Mouse (Mus musculus) thymus, adult 2 months (tissue): ENCODE results near the gene Ndufb7. TPM values are rescaled to one million over a fixed set of nuclear protein-coding genes. Genes with fewer than 3 reads are reported as not detected.

Source experiments
- DNase-seq: peaks from one replicate; pipeline ENCODE4 v3.0.0; 2021
- H3K27ac ChIP-seq: fragments of 200-500 bp; 2 replicates; pipeline ENCODE4 v1.5.1; 2012; ENCODE audit warnings: low read length, control low read depth; ENCODE audit not compliant: control insufficient read depth, insufficient read depth
- H3K27me3 ChIP-seq: fragments of 200-500 bp; 2 replicates; pipeline ENCODE4 v1.6.1; 2012; ENCODE audit warnings: mild to moderate bottlenecking, low read length, moderate library complexity, mixed read lengths; ENCODE audit not compliant: control insufficient read depth, insufficient read depth
- H3K36me3 ChIP-seq: fragments of 200-500 bp; 2 replicates; pipeline ENCODE4 v1.6.1; 2012; ENCODE audit warnings: mild to moderate bottlenecking, low read length, moderate library complexity; ENCODE audit not compliant: control insufficient read depth, insufficient read depth
- H3K4me1 ChIP-seq: fragments of 200-500 bp; replicated peaks from 2 replicates; pipeline ENCODE4 v1.6.1; 2012; ENCODE audit warnings: low read length; ENCODE audit not compliant: control insufficient read depth, insufficient read depth
- H3K4me3 ChIP-seq: fragments of 200-500 bp; 2 replicates; pipeline ENCODE4 v1.5.1; 2012; ENCODE audit warnings: mild to moderate bottlenecking, low read length, control low read depth, moderate library complexity; ENCODE audit not compliant: control insufficient read depth, insufficient read depth
- CTCF ChIP-seq: fragments of 200-500 bp; IDR thresholded peaks from 2 replicates; pipeline ENCODE4 v1.5.1; 2012; ENCODE audit warnings: mild to moderate bottlenecking, control low read depth, low read length, moderate library complexity, borderline replicate concordance; ENCODE audit not compliant: control insufficient read depth, poor library complexity, insufficient read depth; ENCODE audit errors: extremely low read depth
- POLR2A ChIP-seq: fragments of 200-500 bp; IDR thresholded peaks from 2 replicates; pipeline ENCODE4 v1.6.1; 2012; ENCODE audit warnings: mild to moderate bottlenecking, low read length, control low read depth, moderate library complexity; ENCODE audit not compliant: control insufficient read depth, poor library complexity, insufficient read depth; ENCODE audit errors: extremely low read depth
- WGBS: fragments of 180-500 bp; shearing (Covaris S2); methylation state at CpG from one replicate; pipeline ENCODE4 v1.1.7; 2018; 5-methylcytosine and 5-hydroxymethylcytosine counted together
- polyA plus RNA-seq: library from polyadenylated mRNA; depleted of rRNA; stranded (reverse); fragments of >200 nt; gene quantifications from 2 replicates; pipeline ENCODE4 v1.2.3, GENCODE M21; 2012

Gene Ndufb7
- polyA plus RNA-seq, 1 experiment, result 498 TPM

DNA sequence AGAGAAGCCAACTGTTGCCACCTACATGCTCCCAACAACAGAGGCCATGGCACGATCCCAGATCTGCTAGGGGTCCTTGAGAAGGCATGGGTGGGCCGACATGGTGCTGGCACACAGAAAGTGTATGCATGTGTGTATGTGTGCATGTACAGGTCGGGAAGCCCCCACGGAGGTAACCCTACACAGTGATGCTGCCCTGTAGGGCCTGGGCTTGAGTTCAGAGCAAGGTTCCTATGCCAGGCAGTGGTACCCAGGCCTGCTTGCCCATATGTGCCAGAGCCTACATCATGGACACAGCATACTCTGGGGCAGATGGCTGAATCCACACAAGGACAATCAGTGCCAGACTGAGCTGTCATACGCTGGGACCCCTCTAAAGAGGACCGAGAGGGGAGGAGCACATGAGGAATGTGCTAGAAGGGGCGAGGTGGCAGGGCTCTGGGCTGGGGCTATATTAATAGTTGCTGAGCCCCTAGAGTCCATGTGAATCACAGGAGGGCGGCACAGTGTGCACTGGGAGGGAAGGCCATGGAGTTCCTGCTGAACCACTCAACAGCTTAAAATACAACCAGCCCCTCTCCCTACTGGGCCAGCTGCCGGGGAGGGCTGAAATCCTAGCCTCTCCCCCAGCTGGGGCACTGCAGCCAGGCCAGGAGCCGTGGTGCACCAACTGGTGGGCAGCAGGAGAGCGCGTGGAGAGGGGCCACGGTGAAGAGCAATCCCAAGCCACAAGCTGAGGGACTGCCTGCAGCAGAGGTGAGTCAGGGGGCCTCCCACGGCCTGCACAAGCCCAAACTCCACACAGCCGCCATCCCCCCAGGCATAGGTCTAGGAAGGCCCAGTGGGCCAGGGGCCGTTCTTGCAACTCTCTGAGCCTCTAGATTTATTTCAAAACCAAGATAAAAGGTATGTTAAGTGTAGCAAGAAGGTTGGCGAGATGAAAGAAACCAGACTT lies 9.4 kb downstream of the Ndufb7 start:
- 92% methylated on average over 17 of the region's 17 CpGs for WGBS
- TF ChIP-seq CTCF (no peak), POLR2A (no peak)
- H3K4me3 ChIP-seq, result no peak overlapping the region
- peaks cover 21% of the 10 kb centered on the region for H3K4me1 ChIP-seq
- peaks cover 8% of the 10 kb centered on the region for H3K36me3 ChIP-seq
- H3K27ac ChIP-seq, result no peak overlapping the region
- H3K27me3 ChIP-seq, result no peaks in the 10 kb centered on the region
- DNase-seq, result no peak

DNA sequence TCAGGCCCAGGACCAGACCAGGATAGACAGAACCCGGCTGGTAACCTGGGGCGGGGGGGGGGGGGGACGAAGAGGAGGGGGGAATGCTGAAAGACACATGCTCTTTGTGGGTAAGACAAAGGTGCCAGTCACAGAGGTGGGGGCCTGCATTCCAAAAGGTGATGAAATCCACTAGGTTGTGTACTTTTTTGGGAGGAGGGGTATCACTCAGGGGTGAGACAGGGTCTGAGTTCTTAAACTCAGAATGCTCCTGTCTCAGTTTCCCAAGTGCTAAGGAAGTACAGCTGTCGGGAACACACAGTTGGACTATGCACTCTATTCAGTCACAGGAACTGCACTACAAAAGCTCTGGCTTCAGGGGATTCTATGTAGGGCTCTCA lies 10.0 kb downstream of the Ndufb7 start:
- peaks cover 21% of the 10 kb centered on the region for H3K4me1 ChIP-seq
- H3K36me3 ChIP-seq, result peaks cover 6% of the 10 kb centered on the region
- no peak overlapping the region for H3K27ac ChIP-seq
- no peak overlapping the region for H3K4me3 ChIP-seq
- TF ChIP-seq POLR2A (no peak), CTCF (no peak)
- DNase-seq, result no peak
- 81% methylated on average over 4 of the region's 4 CpGs for WGBS
- H3K27me3 ChIP-seq, result no peaks in the 10 kb centered on the region

- TF ChIP-seq CTCF, result no peak
- no peak for TF ChIP-seq POLR2A
- H3K27me3 ChIP-seq, result no peaks in the 10 kb centered on the region
- peaks cover 2% of the 10 kb centered on the region for H3K36me3 ChIP-seq
- no peak for DNase-seq
- no peak overlapping the region for H3K4me3 ChIP-seq
- 96% methylated on average over 4 of the region's 4 CpGs for WGBS
- peaks cover 20% of the 10 kb centered on the region for H3K4me1 ChIP-seq
- H3K27ac ChIP-seq, result no peak overlapping the region
These were observed 10.4 kb downstream of the Ndufb7 start for GRCm38 (mm10) chr8:83576921-83577320.

- 97% methylated on average over 9 of the region's 9 CpGs for WGBS
- no peak overlapping the region for H3K27ac ChIP-seq
- no peak for DNase-seq
These were observed 10.9 kb downstream of the Ndufb7 start for GRCm38 (mm10) chr8:83577384-83577791.

GRCm38 (mm10) chr8:83578131-83579055 lies 11.9 kb downstream of the Ndufb7 start:
- Histone ChIP-seq H3K4me1 (peaks cover 6% of the 10 kb centered on the region), H3K36me3 (no peaks in the 10 kb centered on the region), H3K27me3 (no peaks in the 10 kb centered on the region), H3K4me3 (no peak overlapping the region), H3K27ac (no peak overlapping the region)
- 93% methylated on average over 17 of the region's 17 CpGs for WGBS
- TF ChIP-seq POLR2A, result no peak
- TF ChIP-seq CTCF, result no peak
- DNase-seq, result no peak

More at GRCm38 (mm10) chr8:83577384-83577791, 10.9 kb downstream of the Ndufb7 start:
- Histone ChIP-seq H3K4me3 (no peak overlapping the region), H3K36me3 (no peaks in the 10 kb centered on the region), H3K27me3 (no peaks in the 10 kb centered on the region), H3K4me1 (peaks cover 15% of the 10 kb centered on the region)
- TF ChIP-seq CTCF, result no peak
- no peak for TF ChIP-seq POLR2A

- H3K4me1 ChIP-seq, result no peaks in the 10 kb centered on the region
- H3K27ac ChIP-seq, result no peak overlapping the region
- H3K4me3 ChIP-seq, result no peak overlapping the region
- 96% methylated on average over 8 of the region's 8 CpGs for WGBS
- DNase-seq, result no peak
- no peak for TF ChIP-seq POLR2A
- TF ChIP-seq CTCF, result no peak
- H3K27me3 ChIP-seq, result no peaks in the 10 kb centered on the region
- no peaks in the 10 kb centered on the region for H3K36me3 ChIP-seq
These were observed 13.2 kb downstream of the Ndufb7 start for GRCm38 (mm10) chr8:83579676-83580075.
